10 mouse cellular contexts compared by ENCODE assay signal in the genomic region with DNA sequence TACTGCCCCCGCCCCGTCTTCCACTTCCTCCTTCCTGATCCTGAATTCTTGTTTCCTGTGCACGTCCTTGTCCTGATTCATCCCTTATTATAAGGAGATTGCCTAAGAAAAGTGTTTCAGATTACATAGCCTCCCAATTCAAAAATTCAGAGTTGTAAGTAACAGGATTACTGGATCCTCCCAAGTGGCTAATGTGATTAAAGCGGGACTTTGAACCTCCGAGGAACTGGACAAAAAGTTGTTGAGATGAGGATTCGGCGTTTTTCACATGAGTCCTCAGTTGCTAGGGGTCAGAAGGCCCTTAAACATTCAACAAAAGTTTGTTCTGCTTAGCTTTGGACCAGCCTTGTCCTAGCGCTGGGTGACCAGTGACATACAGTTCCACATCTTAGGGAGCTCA. TPM values are rescaled to one million over a fixed set of nuclear protein-coding genes. Genes with fewer than 3 reads are reported as not detected.
DNase-seq lines count a peak whose midpoint lies in the region; ATAC-seq and TF ChIP-seq lines count a peak whose summit lies in the region.
"Had no signal": no experiment of that assay in that cellular context is flagged by ENCODE, and none has a peak within 500 bp of the region (broad histone marks: within the 10 kb centered on the region; RNA-seq: fewer than 3 reads in every experiment).

Kcna1 (minus strand) TSS at position 4 of the 400 bp plus-strand sequence.

- no peak within 1 kb of the TSS for H3K9ac ChIP-seq in heart, postnatal 0 days (replicated peaks; ENCODE audit: low read depth, low read length)
- H3K9ac ChIP-seq in embryonic facial prominence, embryonic 12.5 days, result peak within 1 kb of the TSS; percentile 47
- H3K9ac ChIP-seq in hindbrain, postnatal 0 days (replicated peaks; ENCODE audit: low read length), result peak within 1 kb of the TSS; percentile 60
- H3K9ac ChIP-seq in midbrain, embryonic 11.5 days (ENCODE audit: low read length), result no peak within 1 kb of the TSS; the same call in 1 of the 2 replicates

- H3K4me3 ChIP-seq in heart, postnatal 0 days (ENCODE audit: low read depth, low read length), result peak within 1 kb of the TSS; percentile 42
- H3K4me3 ChIP-seq in embryonic facial prominence, embryonic 12.5 days, result peak within 1 kb of the TSS; percentile 49
- H3K4me3 ChIP-seq in hindbrain, postnatal 0 days (ENCODE audit: low read length), result peak within 1 kb of the TSS; percentile 60
- peak within 1 kb of the TSS; percentile 44 for H3K4me3 ChIP-seq in midbrain, embryonic 11.5 days (ENCODE audit: low read depth, low read length)

- no peak for DNase-seq in heart, postnatal 0 days (ENCODE audit: low spot score)
- DNase-seq in heart, postnatal 25 days (ENCODE audit: low spot score), result no peak
- no peak for DNase-seq in hindbrain, postnatal 0 days (ENCODE audit: low spot score)
- DNase-seq in midbrain, embryonic 11.5 days (ENCODE audit: low spot score, missing footprints), result peak; percentile 92
- no peak for DNase-seq in natural killer cell, adult 2 months (ENCODE audit: low spot score in 2 of 2)
- no peak for DNase-seq in lung, adult 18-20 months

- peak within 1 kb of the TSS; percentile 69 for H3K4me2 ChIP-seq in heart, postnatal 0 days (ENCODE audit: low read depth, low read length)
- H3K4me2 ChIP-seq in embryonic facial prominence, embryonic 12.5 days (replicated peaks), result peak within 1 kb of the TSS; percentile 99
- peak within 1 kb of the TSS; percentile 97 for H3K4me2 ChIP-seq in hindbrain, postnatal 0 days (ENCODE audit: low read depth, low read length)
- H3K4me2 ChIP-seq in midbrain, embryonic 11.5 days, result peak within 1 kb of the TSS; percentile 99

- ATAC-seq in heart, postnatal 0 days (ENCODE audit: insufficient read depth, low read depth), result no peak
- ATAC-seq in embryonic facial prominence, embryonic 12.5 days (ENCODE audit: insufficient number of reproducible peaks, insufficient read depth, low FRiP score, low TSS enrichment), result no peak
- no peak for ATAC-seq in hindbrain, postnatal 0 days
- no peak for ATAC-seq in midbrain, embryonic 11.5 days (ENCODE audit: low FRiP score)
- ATAC-seq in megakaryocyte progenitor cell, adult 5-6 weeks (replicated peaks; ENCODE audit: poor library complexity), result no peak

- H3K27me3 ChIP-seq in heart, postnatal 0 days (ENCODE audit: control insufficient read depth, insufficient read depth, low read length), result peaks cover 69% of the 10 kb centered on the region
- H3K27me3 ChIP-seq in embryonic facial prominence, embryonic 12.5 days, result peaks cover 58% of the 10 kb centered on the region
- H3K27me3 ChIP-seq in hindbrain, postnatal 0 days (ENCODE audit: insufficient read depth, low read length), result no peaks in the 10 kb centered on the region
- H3K27me3 ChIP-seq in midbrain, embryonic 11.5 days (ENCODE audit: control insufficient read depth, insufficient read depth, low read length), result peaks cover 51% of the 10 kb centered on the region

- H3K27ac ChIP-seq in heart, postnatal 0 days (ENCODE audit: low read depth), result no peak within 1 kb of the TSS
- no peak within 1 kb of the TSS for H3K27ac ChIP-seq in embryonic facial prominence, embryonic 12.5 days
- H3K27ac ChIP-seq in hindbrain, postnatal 0 days, result peak within 1 kb of the TSS; percentile 78
- H3K27ac ChIP-seq in midbrain, embryonic 11.5 days (ENCODE audit: low read depth, low read length), result no peak within 1 kb of the TSS

- TF ChIP-seq EP300 in heart, postnatal 0 days (IDR thresholded peaks at IDR 0.05; ENCODE audit: low read depth), result no peak

- no peaks in the 10 kb centered on the region for H3K36me3 ChIP-seq in heart, postnatal 0 days (replicated peaks; ENCODE audit: control insufficient read depth, insufficient read depth, low read length)
- H3K36me3 ChIP-seq in embryonic facial prominence, embryonic 12.5 days, result no peaks in the 10 kb centered on the region
- H3K36me3 ChIP-seq in hindbrain, postnatal 0 days (ENCODE audit: insufficient read depth, low read length), result no peaks in the 10 kb centered on the region
- no peaks in the 10 kb centered on the region for H3K36me3 ChIP-seq in midbrain, embryonic 11.5 days (ENCODE audit: control insufficient read depth, insufficient read depth, low read length)

- intact Hi-C loops in heart, postnatal 25 days (cut with DNase I), result no loop called here

- peaks cover 19% of the 10 kb centered on the region for H3K4me1 ChIP-seq in heart, postnatal 0 days (ENCODE audit: control insufficient read depth, insufficient read depth)
- H3K4me1 ChIP-seq in embryonic facial prominence, embryonic 12.5 days, result peaks cover 21% of the 10 kb centered on the region
- peaks cover 11% of the 10 kb centered on the region; the same call in 1 of the 2 replicates for H3K4me1 ChIP-seq in hindbrain, postnatal 0 days (ENCODE audit: insufficient read depth, low read length)
- H3K4me1 ChIP-seq in midbrain, embryonic 11.5 days (ENCODE audit: control insufficient read depth, insufficient read depth, low read length), result peaks cover 18% of the 10 kb centered on the region

- WGBS in heart, postnatal 0 days, result 31% methylated on average over 8 of the region's 8 CpGs
- 21% methylated on average over 8 of the region's 8 CpGs for WGBS in embryonic facial prominence, embryonic 12.5 days
- whole genome bisulfite sequencing in hindbrain, postnatal 0 days, result 27% methylated on average over 8 of the region's 8 CpGs
- 11% methylated on average over 8 of the region's 8 CpGs for WGBS in midbrain, embryonic 11.5 days

- TF ChIP-seq CTCF in heart, postnatal 0 days (IDR thresholded peaks at IDR 0.05; ENCODE audit: low read depth), result no peak
- no peak for TF ChIP-seq CTCF in hindbrain, postnatal 0 days (IDR thresholded peaks at IDR 0.05; ENCODE audit: low read depth)

- no peaks in the 10 kb centered on the region for H3K9me3 ChIP-seq in heart, postnatal 0 days (replicated peaks; ENCODE audit: control insufficient read depth, low read length)
- H3K9me3 ChIP-seq in embryonic facial prominence, embryonic 12.5 days, result no peaks in the 10 kb centered on the region
- H3K9me3 ChIP-seq in hindbrain, postnatal 0 days (ENCODE audit: low read length), result no peaks in the 10 kb centered on the region
- no peaks in the 10 kb centered on the region for H3K9me3 ChIP-seq in midbrain, embryonic 11.5 days (ENCODE audit: control insufficient read depth, low read length)

RNA-seq across cellular contexts. Expression of gene Kcna1, which starts in this region (rescaled TPM):
- not detected in 2 replicates for total RNA-seq in heart, postnatal 0 days (2014; rRNA removed; ENCODE audit: low replicate concordance)
- 0.04 and 0.07 TPM in 2 replicates for polyA plus RNA-seq in heart, postnatal 0 days (2015; fragmentation: Nextera tagmentation; extraction: Ambion mirVana)
- 1 to 10 TPM; 2.5 to 3.2 TPM for total RNA-seq in heart, postnatal 25 days (2021)
- 2.6 and 2.7 TPM in 2 replicates for polyA plus RNA-seq in embryonic facial prominence, embryonic 12.5 days (2016; fragmentation: Nextera tagmentation; extraction: Ambion mirVana)
- 8.9 and 9.4 TPM in 2 replicates for total RNA-seq in hindbrain, postnatal 0 days (2014; rRNA removed)
- polyA plus RNA-seq in hindbrain, postnatal 0 days (2015; fragmentation: Nextera tagmentation; extraction: Ambion mirVana), result 7.2 and 7.9 TPM in 2 replicates
- 0.66 and 0.74 TPM in 2 replicates for polyA plus RNA-seq in midbrain, embryonic 11.5 days (2014; fragmentation: Nextera tagmentation; extraction: Ambion mirVana)
- not detected in 2 replicates for total RNA-seq in megakaryocyte progenitor cell, adult 5-6 weeks (2015)
- not detected in 2 replicates for total RNA-seq in megakaryocyte progenitor cell, adult 5-6 weeks (2017)
- total RNA-seq: MEL had no signal
- polyA plus RNA-seq: liver, adult 2 months had no signal

Comparison
In these comparisons a context has a peak if more than half of its experiments do, and no peak if none do; other contexts are left out.
1. Peak in DNase-seq, H3K4me3 ChIP-seq and H3K4me2 ChIP-seq in midbrain, embryonic 11.5 days; RNA of the gene not detected or under 1 TPM.
2. H3K9ac ChIP-seq: peak in embryonic facial prominence, embryonic 12.5 days (single experiment) and hindbrain, postnatal 0 days (single experiment); none in heart, postnatal 0 days (single experiment) and midbrain, embryonic 11.5 days (single experiment).
3. Peak in every context shown above with its lines, with median percentiles within 50 percentile points of each other: H3K4me2 ChIP-seq and H3K4me3 ChIP-seq.